Mouse (Mus musculus) testis, adult 2 months (tissue): ENCODE results near the gene Gm10717.
"Not testable (repeated sequence)": the region's sequence is repeated elsewhere in the genome, so short reads cannot be mapped to it uniquely, and the experiment has no call there.

Experiments used
- CTCF ChIP-seq: fragments of 200-500 bp; IDR thresholded peaks from 2 replicates; pipeline ENCODE4 v1.5.1; 2012; ENCODE audit warnings: low read depth, mild to moderate bottlenecking, inconsistent platforms, low read length, moderate library complexity; ENCODE audit not compliant: control insufficient read depth, insufficient read depth, insufficient replicate concordance
- POLR2A ChIP-seq: fragments of 200-500 bp; IDR thresholded peaks from 2 replicates; pipeline ENCODE4 v1.6.1; 2012; ENCODE audit warnings: low read depth, mild to moderate bottlenecking, inconsistent platforms, low read length, moderate library complexity; ENCODE audit not compliant: control insufficient read depth

- not testable (repeated sequence) for TF ChIP-seq POLR2A, CTCF
These were observed 15.9 kb upstream of the Gm10717 start for GRCm38 (mm10) chr9:3009331-3009730.
